Mouse (Mus musculus) G1E (cell line): ENCODE measurements at regions not wholly inside any gene's neighbourhood (a gene's known extent, or its start where the extent isn't known, plus 50 kb on each side); places are given as distances from the start of the nearest gene placed in this dataset.

Experiments used
- CTCF ChIP-seq: IDR thresholded peaks from 2 replicates; pipeline ENCODE4 v1.5.1; 2012; ENCODE audit warnings: low read depth, low read length, inconsistent platforms, mixed read lengths
- GATA1 ChIP-seq: IDR thresholded peaks from 2 replicates; pipeline ENCODE4 v1.6.1; 2012; ENCODE audit warnings: borderline replicate concordance, low read length, inconsistent platforms, mixed read lengths
- POLR2AphosphoS5 ChIP-seq: IDR thresholded peaks from 2 replicates; pipeline ENCODE4 v1.6.1; 2012; ENCODE audit warnings: low read depth, low read length, inconsistent platforms; ENCODE audit not compliant: insufficient replicate concordance
- TAL1 ChIP-seq: conservative IDR thresholded peaks from 2 replicates; pipeline ENCODE4 v1.6.1; 2012; ENCODE audit warnings: low read depth, low read length, inconsistent platforms, mixed read lengths

GRCm38 (mm10) chr10:45972240-45972639 is 394.6 kb downstream of the Hace1 start:
- no peak for TF ChIP-seq CTCF
- TF ChIP-seq POLR2AphosphoS5, result no peak
- no peak for TF ChIP-seq TAL1
- no peak for TF ChIP-seq GATA1
